Mouse (Mus musculus): ENCODE measurements around the gene Olfr782. TPM values are rescaled to one million over a fixed set of nuclear protein-coding genes. Genes with fewer than 3 reads are reported as not detected.
"Not testable (repeated sequence)": the region's sequence is repeated elsewhere in the genome, so short reads cannot be mapped to it uniquely, and the experiment has no call there.

Gene Olfr782
- polyA plus RNA-seq (2014; fragmentation: Nextera tagmentation; extraction: Ambion mirVana): not detected in 2 replicates

- H3K4me3 ChIP-seq (ENCODE audit: control insufficient read depth in 1 of 2, insufficient read depth in 1 of 2, low read depth in 1 of 2, low read length in 2 of 2): no peak within 1 kb of the TSS
- no peak within 1 kb of the TSS for H3K4me2 ChIP-seq (ENCODE audit: low read length)
- no peak within 1 kb of the TSS for H3K9ac ChIP-seq (ENCODE audit: low read length)
- no peaks in the 10 kb centered on the region for H3K27me3 ChIP-seq (ENCODE audit: control insufficient read depth, insufficient read depth, low read length)
- no peak within 1 kb of the TSS for H3K27ac ChIP-seq (replicated peaks in 1 of 2; ENCODE audit: control insufficient read depth in 1 of 2, insufficient read depth in 1 of 2, low read depth in 2 of 2, low read length in 2 of 2)
- no peaks in the 10 kb centered on the region for H3K9me3 ChIP-seq (ENCODE audit: control insufficient read depth, low read length)
- 80% methylated on average over 3 of the region's 3 CpGs for whole genome bisulfite sequencing
- no peaks in the 10 kb centered on the region for H3K4me1 ChIP-seq (ENCODE audit: control insufficient read depth in 2 of 2, insufficient read depth in 2 of 2, low read length in 2 of 2)
- no peak for ATAC-seq (ENCODE audit: insufficient number of reproducible peaks, insufficient read depth, low FRiP score, low read depth)
- no peaks in the 10 kb centered on the region for H3K36me3 ChIP-seq (ENCODE audit: control insufficient read depth, insufficient read depth, low read length)
Measured at GRCm38 (mm10) chr10:129348550-129348949, at the start of gene Olfr782. TSS of gene Olfr782 (plus strand) at chr10:129348850.

- not testable (repeated sequence) for H3K9me3 ChIP-seq (ENCODE audit: control insufficient read depth, low read length); ATAC-seq (ENCODE audit: insufficient number of reproducible peaks, insufficient read depth, low FRiP score, low read depth); H3K4me2 ChIP-seq (ENCODE audit: low read length); H3K4me3 ChIP-seq (ENCODE audit: control insufficient read depth in 1 of 2, insufficient read depth in 1 of 2, low read depth in 1 of 2, low read length in 2 of 2); H3K9ac ChIP-seq (ENCODE audit: low read length); H3K4me1 ChIP-seq (ENCODE audit: control insufficient read depth in 2 of 2, insufficient read depth in 2 of 2, low read length in 2 of 2); H3K36me3 ChIP-seq (ENCODE audit: control insufficient read depth, insufficient read depth, low read length); H3K27me3 ChIP-seq (ENCODE audit: control insufficient read depth, insufficient read depth, low read length); H3K27ac ChIP-seq (replicated peaks in 1 of 2; ENCODE audit: control insufficient read depth in 1 of 2, insufficient read depth in 1 of 2, low read depth in 2 of 2, low read length in 2 of 2)
- WGBS: 26% methylated on average over 1 of the region's 1 CpGs
Measured at GRCm38 (mm10) chr10:129312973-129313372, 35.7 kb upstream of the Olfr782 start.

GRCm38 (mm10) chr10:129313521-129313920 lies 35.1 kb upstream of the Olfr782 start:
- H3K4me3 ChIP-seq (ENCODE audit: control insufficient read depth in 1 of 2, insufficient read depth in 1 of 2, low read depth in 1 of 2, low read length in 2 of 2); ATAC-seq (ENCODE audit: insufficient number of reproducible peaks, insufficient read depth, low FRiP score, low read depth); H3K36me3 ChIP-seq (ENCODE audit: control insufficient read depth, insufficient read depth, low read length); H3K4me2 ChIP-seq (ENCODE audit: low read length); H3K9me3 ChIP-seq (ENCODE audit: control insufficient read depth, low read length); H3K9ac ChIP-seq (ENCODE audit: low read length); H3K27ac ChIP-seq (replicated peaks in 1 of 2; ENCODE audit: control insufficient read depth in 1 of 2, insufficient read depth in 1 of 2, low read depth in 2 of 2, low read length in 2 of 2); H3K27me3 ChIP-seq (ENCODE audit: control insufficient read depth, insufficient read depth, low read length); H3K4me1 ChIP-seq (ENCODE audit: control insufficient read depth in 2 of 2, insufficient read depth in 2 of 2, low read length in 2 of 2): not testable (repeated sequence)
- WGBS: no CpG with 5 or more reads among the region's 1 CpGs

GRCm38 (mm10) chr10:129317817-129318216 lies 30.8 kb upstream of the Olfr782 start, which contains the start of gene Olfr780:
TSS of gene Olfr780 (plus strand) at chr10:129318117.
- Histone ChIP-seq H3K27me3 (ENCODE audit: control insufficient read depth, insufficient read depth, low read length) (no peaks in the 10 kb centered on the region), H3K4me2 (ENCODE audit: low read length) (no peak within 1 kb of the TSS), H3K9me3 (ENCODE audit: control insufficient read depth, low read length) (no peaks in the 10 kb centered on the region), H3K36me3 (ENCODE audit: control insufficient read depth, insufficient read depth, low read length) (no peaks in the 10 kb centered on the region), H3K4me3 (ENCODE audit: control insufficient read depth in 1 of 2, insufficient read depth in 1 of 2, low read depth in 1 of 2, low read length in 2 of 2) (no peak within 1 kb of the TSS), H3K4me1 (ENCODE audit: control insufficient read depth in 2 of 2, insufficient read depth in 2 of 2, low read length in 2 of 2) (no peaks in the 10 kb centered on the region), H3K27ac (replicated peaks in 1 of 2; ENCODE audit: control insufficient read depth in 1 of 2, insufficient read depth in 1 of 2, low read depth in 2 of 2, low read length in 2 of 2) (no peak within 1 kb of the TSS), H3K9ac (ENCODE audit: low read length) (no peak within 1 kb of the TSS)
- ATAC-seq (ENCODE audit: insufficient number of reproducible peaks, insufficient read depth, low FRiP score, low read depth): no peak
- 69% methylated on average over 3 of the region's 3 CpGs for WGBS

GRCm38 (mm10) chr10:129328554-129328953 lies 20.1 kb upstream of the Olfr782 start, which contains the start of gene Olfr781:
TSS of gene Olfr781 (plus strand) at chr10:129328854.
- H3K9ac ChIP-seq (ENCODE audit: low read length): no peak within 1 kb of the TSS
- no peak within 1 kb of the TSS for H3K4me2 ChIP-seq (ENCODE audit: low read length)
- H3K36me3 ChIP-seq (ENCODE audit: control insufficient read depth, insufficient read depth, low read length): no peaks in the 10 kb centered on the region
- no peaks in the 10 kb centered on the region for H3K27me3 ChIP-seq (ENCODE audit: control insufficient read depth, insufficient read depth, low read length)
- ATAC-seq (ENCODE audit: insufficient number of reproducible peaks, insufficient read depth, low FRiP score, low read depth): no peak
- no peak within 1 kb of the TSS for H3K27ac ChIP-seq (replicated peaks in 1 of 2; ENCODE audit: control insufficient read depth in 1 of 2, insufficient read depth in 1 of 2, low read depth in 2 of 2, low read length in 2 of 2)
- peaks cover 6% of the 10 kb centered on the region for H3K9me3 ChIP-seq (ENCODE audit: control insufficient read depth, low read length)
- H3K4me3 ChIP-seq (ENCODE audit: control insufficient read depth in 1 of 2, insufficient read depth in 1 of 2, low read depth in 1 of 2, low read length in 2 of 2): no peak within 1 kb of the TSS
- no peaks in the 10 kb centered on the region for H3K4me1 ChIP-seq (ENCODE audit: control insufficient read depth in 2 of 2, insufficient read depth in 2 of 2, low read length in 2 of 2)

GRCm38 (mm10) chr10:129352475-129352874 lies 3.8 kb downstream of the Olfr782 start:
- H3K9ac ChIP-seq (ENCODE audit: low read length); H3K4me3 ChIP-seq (ENCODE audit: control insufficient read depth in 1 of 2, insufficient read depth in 1 of 2, low read depth in 1 of 2, low read length in 2 of 2); H3K9me3 ChIP-seq (ENCODE audit: control insufficient read depth, low read length); H3K27me3 ChIP-seq (ENCODE audit: control insufficient read depth, insufficient read depth, low read length); H3K36me3 ChIP-seq (ENCODE audit: control insufficient read depth, insufficient read depth, low read length); ATAC-seq (ENCODE audit: insufficient number of reproducible peaks, insufficient read depth, low FRiP score, low read depth); H3K27ac ChIP-seq (replicated peaks in 1 of 2; ENCODE audit: control insufficient read depth in 1 of 2, insufficient read depth in 1 of 2, low read depth in 2 of 2, low read length in 2 of 2); H3K4me1 ChIP-seq (ENCODE audit: control insufficient read depth in 2 of 2, insufficient read depth in 2 of 2, low read length in 2 of 2); H3K4me2 ChIP-seq (ENCODE audit: low read length): not testable (repeated sequence)
- WGBS: 57% methylated on average over 2 of the region's 2 CpGs

GRCm38 (mm10) chr10:129356496-129356895 lies 7.8 kb downstream of the Olfr782 start:
- H3K27me3 ChIP-seq (ENCODE audit: control insufficient read depth, insufficient read depth, low read length); H3K9me3 ChIP-seq (ENCODE audit: control insufficient read depth, low read length); H3K4me1 ChIP-seq (ENCODE audit: control insufficient read depth in 2 of 2, insufficient read depth in 2 of 2, low read length in 2 of 2); H3K27ac ChIP-seq (replicated peaks in 1 of 2; ENCODE audit: control insufficient read depth in 1 of 2, insufficient read depth in 1 of 2, low read depth in 2 of 2, low read length in 2 of 2); ATAC-seq (ENCODE audit: insufficient number of reproducible peaks, insufficient read depth, low FRiP score, low read depth); H3K4me2 ChIP-seq (ENCODE audit: low read length); H3K4me3 ChIP-seq (ENCODE audit: control insufficient read depth in 1 of 2, insufficient read depth in 1 of 2, low read depth in 1 of 2, low read length in 2 of 2); H3K36me3 ChIP-seq (ENCODE audit: control insufficient read depth, insufficient read depth, low read length); H3K9ac ChIP-seq (ENCODE audit: low read length): not testable (repeated sequence)
- WGBS: 65% methylated on average over 4 of the region's 4 CpGs

GRCm38 (mm10) chr10:129357307-129357706 lies 8.7 kb downstream of the Olfr782 start:
- 68% methylated on average over 5 of the region's 5 CpGs for WGBS
- no peak for ATAC-seq (ENCODE audit: insufficient number of reproducible peaks, insufficient read depth, low FRiP score, low read depth)
- Histone ChIP-seq H3K4me1 (ENCODE audit: control insufficient read depth in 2 of 2, insufficient read depth in 2 of 2, low read length in 2 of 2) (no peaks in the 10 kb centered on the region), H3K9ac (ENCODE audit: low read length) (no peak overlapping the region), H3K36me3 (ENCODE audit: control insufficient read depth, insufficient read depth, low read length) (no peaks in the 10 kb centered on the region), H3K9me3 (ENCODE audit: control insufficient read depth, low read length) (no peaks in the 10 kb centered on the region), H3K4me2 (ENCODE audit: low read length) (no peak overlapping the region), H3K27me3 (ENCODE audit: control insufficient read depth, insufficient read depth, low read length) (no peaks in the 10 kb centered on the region), H3K27ac (replicated peaks in 1 of 2; ENCODE audit: control insufficient read depth in 1 of 2, insufficient read depth in 1 of 2, low read depth in 2 of 2, low read length in 2 of 2) (no peak overlapping the region), H3K4me3 (ENCODE audit: control insufficient read depth in 1 of 2, insufficient read depth in 1 of 2, low read depth in 1 of 2, low read length in 2 of 2) (no peak overlapping the region)
